Mouse (Mus musculus) megakaryocyte progenitor cell, adult 5-6 weeks (primary cell): ENCODE results near the gene Zfp92. TPM values are rescaled to one million over a fixed set of nuclear protein-coding genes. Genes with fewer than 3 reads are reported as not detected.
"Not testable (repeated sequence)": the region's sequence is repeated elsewhere in the genome, so short reads cannot be mapped to it uniquely, and the experiment has no call there.

Experiments
- ATAC-seq: replicated peaks from 2 replicates; pipeline ENCODE4 v1.8.0; 2016; ENCODE audit warnings: mild to moderate bottlenecking, moderate TSS enrichment, inconsistent platforms; ENCODE audit not compliant: poor library complexity
- total RNA-seq, 2 experiments: library from RNA; stranded (forward) in 1 of 2; stranded (reverse) in 1 of 2; fragments of 157-497, 149-512 nt in 1 of 2; fragments of 200-1000 nt in 1 of 2; gene quantifications; 2 replicates each; pipeline versions ENCODE4 v1.2.3 to v1.2.4; 2015 to 2017

Gene Zfp92
- total RNA-seq (2015) (not detected in 2 replicates), total RNA-seq (2017) (0.14 TPM in 1 of 2 replicates, not detected in the other)

GRCm38 (mm10) chrX:73410880-73411517 is at the start of gene Zfp92:
Zfp92 (plus strand) TSS chrX:73411096.
- peak; percentile 71 for ATAC-seq

GRCm38 (mm10) chrX:73363291-73363690 is 47.6 kb upstream of the Zfp92 start:
- peak; percentile 81 for ATAC-seq

GRCm38 (mm10) chrX:73384419-73384818 is 26.5 kb upstream of the Zfp92 start:
- no peak for ATAC-seq

- no peak for ATAC-seq
Observed at GRCm38 (mm10) chrX:73384924-73385323, 26.0 kb upstream of the Zfp92 start.

GRCm38 (mm10) chrX:73391481-73391880 is 19.4 kb upstream of the Zfp92 start:
- ATAC-seq: no peak

- no peak for ATAC-seq
Observed at GRCm38 (mm10) chrX:73396446-73396845, 14.4 kb upstream of the Zfp92 start.

- ATAC-seq: not testable (repeated sequence)
Observed at GRCm38 (mm10) chrX:73398636-73399035, 12.3 kb upstream of the Zfp92 start, which contains the start of gene Gm18336. Gm18336 (minus strand) TSS chrX:73398736.

GRCm38 (mm10) chrX:73400951-73401350 is 9.9 kb upstream of the Zfp92 start:
- no peak for ATAC-seq

GRCm38 (mm10) chrX:73401616-73402015 is 9.3 kb upstream of the Zfp92 start:
- ATAC-seq: no peak

- no peak for ATAC-seq
Observed at GRCm38 (mm10) chrX:73412767-73413166, 1.9 kb downstream of the Zfp92 start.

GRCm38 (mm10) chrX:73430036-73430435 is 19.1 kb downstream of the Zfp92 start:
- ATAC-seq: peak; percentile 68

GRCm38 (mm10) chrX:73432850-73433249 is 22.0 kb downstream of the Zfp92 start:
- no peak for ATAC-seq

- no peak for ATAC-seq
Observed at GRCm38 (mm10) chrX:73435252-73435651, 24.4 kb downstream of the Zfp92 start, which contains the start of gene Trex2. Trex2 (minus strand) TSS chrX:73435344.

- no peak for ATAC-seq
Observed at GRCm38 (mm10) chrX:73441428-73441827, 30.5 kb downstream of the Zfp92 start.

- ATAC-seq: peak; percentile 91
Observed at GRCm38 (mm10) chrX:73451949-73452348, 41.1 kb downstream of the Zfp92 start.

- peak; percentile 99 for ATAC-seq
Observed at GRCm38 (mm10) chrX:73458877-73459392, 48.0 kb downstream of the Zfp92 start, which contains the start of gene Haus7. Haus7 (minus strand) TSS chrX:73459044.

- no peak for ATAC-seq
Observed at GRCm38 (mm10) chrX:73460792-73461191, 49.9 kb downstream of the Zfp92 start.

- no peak for ATAC-seq
Observed at GRCm38 (mm10) chrX:73465483-73466186, 54.7 kb downstream of the Zfp92 start.

- no peak for ATAC-seq
Observed at GRCm38 (mm10) chrX:73467446-73468241, 56.7 kb downstream of the Zfp92 start.

- no peak for ATAC-seq
Observed at GRCm38 (mm10) chrX:73468330-73468729, 57.4 kb downstream of the Zfp92 start.

- ATAC-seq: no peak
Observed at GRCm38 (mm10) chrX:73468752-73469151, 57.9 kb downstream of the Zfp92 start.
